Mouse (Mus musculus) spleen, embryonic (tissue): Measurements from ENCODE around the gene Acsl1.

Source experiments
- CTCF ChIA-PET: fragments of 350-600 bp; sonication (Branson Sonifier 250); formaldehyde crosslinking; loops from one replicate; lab custom pipeline; 2022; lab: Charles Lee

Gene Acsl1

GRCm38 (mm10) chr8:46470792-46471781 lies at the start of gene Acsl1:
TSS of gene Acsl1 (plus strand) at chr8:46471037.
- CTCF ChIA-PET, result no interaction called here

- CTCF ChIA-PET, result no interaction called here
Measured at GRCm38 (mm10) chr8:46421515-46421914, 49.3 kb upstream of the Acsl1 start.

GRCm38 (mm10) chr8:46427940-46428339 lies 42.9 kb upstream of the Acsl1 start:
- CTCF ChIA-PET, result interaction anchor here (0.5 kb wide), 1 partner anchor 108 kb away, joined by 8 read pairs; no protein-coding TSS in a partner anchor

- CTCF ChIA-PET, result no interaction called here
Measured at GRCm38 (mm10) chr8:46429871-46430270, 41.0 kb upstream of the Acsl1 start.

- CTCF ChIA-PET, result no interaction called here
Measured at GRCm38 (mm10) chr8:46431921-46432320, 38.9 kb upstream of the Acsl1 start.

GRCm38 (mm10) chr8:46432581-46432980 lies 38.3 kb upstream of the Acsl1 start:
- CTCF ChIA-PET, result no interaction called here

- CTCF ChIA-PET, result no interaction called here
Measured at GRCm38 (mm10) chr8:46433656-46434055, 37.2 kb upstream of the Acsl1 start.

GRCm38 (mm10) chr8:46438491-46438890 lies 32.3 kb upstream of the Acsl1 start:
- CTCF ChIA-PET, result interaction anchor here (0.7 kb wide), 1 partner anchor 19 kb away, joined by 11 read pairs; no protein-coding TSS in a partner anchor

GRCm38 (mm10) chr8:46445964-46446915 lies 24.6 kb upstream of the Acsl1 start:
- CTCF ChIA-PET, result no interaction called here

- CTCF ChIA-PET, result no interaction called here
Measured at GRCm38 (mm10) chr8:46447334-46447733, 23.5 kb upstream of the Acsl1 start.

GRCm38 (mm10) chr8:46448606-46449005 lies 22.2 kb upstream of the Acsl1 start:
- CTCF ChIA-PET, result no interaction called here

- CTCF ChIA-PET, result no interaction called here
Measured at GRCm38 (mm10) chr8:46449063-46449462, 21.8 kb upstream of the Acsl1 start.

- CTCF ChIA-PET, result no interaction called here
Measured at GRCm38 (mm10) chr8:46449723-46450251, 21.1 kb upstream of the Acsl1 start.

GRCm38 (mm10) chr8:46458215-46458811 lies 12.5 kb upstream of the Acsl1 start:
- CTCF ChIA-PET, result no interaction called here

- CTCF ChIA-PET, result no interaction called here
Measured at GRCm38 (mm10) chr8:46468400-46468799, 2.4 kb upstream of the Acsl1 start.

GRCm38 (mm10) chr8:46469071-46469769 lies 1.6 kb upstream of the Acsl1 start:
- CTCF ChIA-PET, result no interaction called here

- CTCF ChIA-PET, result no interaction called here
Measured at GRCm38 (mm10) chr8:46470091-46470791, 596 bp upstream of the Acsl1 start.

- CTCF ChIA-PET, result no interaction called here
Measured at GRCm38 (mm10) chr8:46471926-46472485, 1.2 kb downstream of the Acsl1 start.

- CTCF ChIA-PET, result no interaction called here
Measured at GRCm38 (mm10) chr8:46474120-46474519, 3.3 kb downstream of the Acsl1 start.

GRCm38 (mm10) chr8:46474634-46475033 lies 3.8 kb downstream of the Acsl1 start:
- CTCF ChIA-PET, result no interaction called here
